Mouse (Mus musculus) MEL (cell line): ENCODE measurements around the gene Pdk2. TPM values are rescaled to one million over a fixed set of nuclear protein-coding genes. Genes with fewer than 3 reads are reported as not detected.

Experiments used
- DNase-seq: peaks from one replicate; pipeline ENCODE4 v3.0.0; 2011; ENCODE audit warnings: low read depth, low spot score
- H3K27ac ChIP-seq: 2 replicates; pipeline ENCODE4 v1.5.1; 2012; ENCODE audit warnings: low read depth, mild to moderate bottlenecking, control low read depth, low read length, moderate library complexity; ENCODE audit not compliant: control insufficient read depth
- H3K27me3 ChIP-seq, 2 experiments: fragments of 150-350 bp in 1 of 2; sonication (generic) in 1 of 2; 2 replicates each; pipeline ENCODE4 v1.6.1; 2012; ENCODE audit warnings: low read length in 2 of 2, mild to moderate bottlenecking in 2 of 2, improper control_type of control experiment in 1 of 2, moderate library complexity in 1 of 2; ENCODE audit not compliant: insufficient read depth in 2 of 2, control insufficient read depth in 1 of 2
- H3K36me3 ChIP-seq, 2 experiments: 2 replicates each; pipeline ENCODE4 v1.6.1; 2012 to 2014; ENCODE audit warnings: low read length in 2 of 2, improper control_type of control experiment in 1 of 2, inconsistent platforms in 1 of 2, mild to moderate bottlenecking in 1 of 2; ENCODE audit not compliant: insufficient read depth in 2 of 2, control insufficient read depth in 1 of 2
- H3K4me1 ChIP-seq, 2 experiments: fragments of 150-350 bp in 1 of 2; sonication (generic) in 1 of 2; 2 replicates each; pipeline ENCODE4 v1.6.1; 2012; ENCODE audit warnings: low read length in 2 of 2, improper control_type of control experiment in 1 of 2, mild to moderate bottlenecking in 1 of 2; ENCODE audit not compliant: insufficient read depth in 2 of 2, control insufficient read depth in 1 of 2
- H3K4me3 ChIP-seq, 2 experiments: fragments of 150-350 bp in 1 of 2; sonication (generic) in 1 of 2; 2 replicates each; pipeline ENCODE4 v1.5.1; 2012; ENCODE audit warnings: low read depth in 2 of 2, low read length in 2 of 2, mild to moderate bottlenecking in 2 of 2, moderate library complexity in 2 of 2, control low read depth in 1 of 2, improper control_type of control experiment in 1 of 2; ENCODE audit not compliant: control insufficient read depth in 1 of 2, insufficient read depth in 1 of 2
- H3K79me2 ChIP-seq: 2 replicates; pipeline ENCODE4 v1.6.1; 2012; ENCODE audit warnings: mild to moderate bottlenecking, low read length, moderate library complexity; ENCODE audit not compliant: control insufficient read depth, poor library complexity, insufficient read depth
- H3K9ac ChIP-seq: 2 replicates; pipeline ENCODE4 v1.6.1; 2012; ENCODE audit warnings: low read depth, mild to moderate bottlenecking, control low read depth, low read length, moderate library complexity; ENCODE audit not compliant: control insufficient read depth, poor library complexity, severe bottlenecking
- H3K9me3 ChIP-seq: fragments of 150-350 bp; sonication (generic); replicated peaks from 2 replicates; pipeline ENCODE4 v1.6.1; 2012; ENCODE audit warnings: mild to moderate bottlenecking, low read length, improper control_type of control experiment, moderate library complexity; ENCODE audit not compliant: insufficient read depth
- CHD2 ChIP-seq: IDR thresholded peaks from 2 replicates; pipeline ENCODE4 v1.6.1; 2011; ENCODE audit warnings: low read length, improper control_type of control experiment
- CTCF ChIP-seq, 3 experiments: IDR thresholded peaks in 2 of 3; conservative IDR thresholded peaks in 1 of 3; 2 replicates each; pipeline ENCODE4 v1.5.1; 2011 to 2012; ENCODE audit warnings: low read length in 3 of 3, low read depth in 2 of 3, mild to moderate bottlenecking in 2 of 3, improper control_type of control experiment in 1 of 3, inconsistent platforms in 1 of 3, mixed read lengths in 1 of 3, moderate library complexity in 1 of 3; ENCODE audit not compliant: control insufficient read depth in 1 of 3, insufficient read depth in 1 of 3, poor library complexity in 1 of 3, severe bottlenecking in 1 of 3
- E2F4 ChIP-seq: IDR thresholded peaks from 2 replicates; pipeline ENCODE4 v1.6.1; 2011; ENCODE audit warnings: low read depth, low read length, improper control_type of control experiment, borderline replicate concordance
- EP300 ChIP-seq, 2 experiments: IDR thresholded peaks; 2 replicates each; pipeline ENCODE4 v1.6.1; 2011; ENCODE audit warnings: improper control_type of control experiment in 2 of 2, low read length in 2 of 2, low read depth in 1 of 2, mild to moderate bottlenecking in 1 of 2
- GABPA ChIP-seq: IDR thresholded peaks from 2 replicates; pipeline ENCODE4 v1.6.1; 2012; ENCODE audit warnings: low read depth, mild to moderate bottlenecking, inconsistent platforms, low read length, improper control_type of control experiment, moderate library complexity
- KAT2A ChIP-seq: conservative IDR thresholded peaks from 2 replicates; pipeline ENCODE4 v1.6.1; 2012; ENCODE audit warnings: low read depth, low read length, improper control_type of control experiment, inconsistent platforms
- MAFK ChIP-seq: IDR thresholded peaks from 2 replicates; pipeline ENCODE4 v1.6.1; 2011; ENCODE audit warnings: low read depth, mild to moderate bottlenecking, low read length, improper control_type of control experiment, borderline replicate concordance
- MAZ ChIP-seq: IDR thresholded peaks from 2 replicates; pipeline ENCODE4 v1.6.1; 2012; ENCODE audit warnings: low read depth, mild to moderate bottlenecking, inconsistent platforms, low read length, improper control_type of control experiment
- MEF2A ChIP-seq: IDR thresholded peaks from 2 replicates; pipeline ENCODE4 v1.6.1; 2014; ENCODE audit warnings: low read depth, mild to moderate bottlenecking, inconsistent platforms, low read length, improper control_type of control experiment; ENCODE audit not compliant: poor library complexity, insufficient replicate concordance, severe bottlenecking; ENCODE audit errors: extremely low read depth
- MXI1 ChIP-seq: IDR thresholded peaks from 2 replicates; pipeline ENCODE4 v1.6.1; 2011; ENCODE audit warnings: mild to moderate bottlenecking, low read depth, low read length, improper control_type of control experiment
- MYB ChIP-seq: IDR thresholded peaks from 2 replicates; pipeline ENCODE4 v1.6.1; 2011; ENCODE audit warnings: mild to moderate bottlenecking, low read depth, low read length, improper control_type of control experiment
- NELFE ChIP-seq: IDR thresholded peaks from 2 replicates; pipeline ENCODE4 v1.6.1; 2011; ENCODE audit warnings: low read depth, low read length, improper control_type of control experiment
- RAD21 ChIP-seq: IDR thresholded peaks from 2 replicates; pipeline ENCODE4 v1.6.1; 2011; ENCODE audit warnings: mild to moderate bottlenecking, low read depth, low read length, improper control_type of control experiment
- RCOR1 ChIP-seq: IDR thresholded peaks from 2 replicates; pipeline ENCODE4 v1.6.1; 2012; ENCODE audit warnings: low read depth, mild to moderate bottlenecking, inconsistent platforms, low read length, improper control_type of control experiment
- SMC3 ChIP-seq: IDR thresholded peaks from 2 replicates; pipeline ENCODE4 v1.6.1; 2011; ENCODE audit warnings: low read depth, low read length, improper control_type of control experiment
- TCF12 ChIP-seq: IDR thresholded peaks from 2 replicates; pipeline ENCODE4 v1.6.1; 2014; ENCODE audit warnings: low read depth, mild to moderate bottlenecking, inconsistent platforms, low read length, improper control_type of control experiment, moderate library complexity
- UBTF ChIP-seq: IDR thresholded peaks from 2 replicates; pipeline ENCODE4 v1.6.1; 2012; ENCODE audit warnings: low read depth, mild to moderate bottlenecking, inconsistent platforms, low read length, improper control_type of control experiment, moderate library complexity, borderline replicate concordance; ENCODE audit not compliant: insufficient read depth
- USF2 ChIP-seq, 2 experiments: IDR thresholded peaks; 2 replicates each; pipeline ENCODE4 v1.6.1; 2011 to 2012; ENCODE audit warnings: improper control_type of control experiment in 2 of 2, low read length in 2 of 2, borderline replicate concordance in 1 of 2, inconsistent platforms in 1 of 2, low read depth in 1 of 2, mild to moderate bottlenecking in 1 of 2; ENCODE audit not compliant: insufficient read depth in 1 of 2
- ZC3H11A ChIP-seq: IDR thresholded peaks from 2 replicates; pipeline ENCODE4 v1.6.1; 2012; ENCODE audit warnings: low read depth, mild to moderate bottlenecking, inconsistent platforms, low read length, improper control_type of control experiment
- ZKSCAN1 ChIP-seq: IDR thresholded peaks from 2 replicates; pipeline ENCODE4 v1.6.1; 2012; ENCODE audit warnings: low read depth, mild to moderate bottlenecking, inconsistent platforms, low read length, improper control_type of control experiment, moderate library complexity
- polyA plus RNA-seq, 2 experiments: library from polyadenylated mRNA; stranded (reverse) in 1 of 2; unstranded in 1 of 2; fragments of >175 nt in 1 of 2; fragments of >200 nt in 1 of 2; gene quantifications; 2 replicates each; pipeline versions ENCODE4 v1.2.1 to v1.2.4; 2012; ENCODE audit warnings: low replicate concordance in 2 of 2, low read depth in 1 of 2; ENCODE audit not compliant: insufficient read length in 2 of 2, insufficient read depth in 1 of 2, missing spikeins in 1 of 2
- total RNA-seq: library from RNA; depleted of rRNA; stranded (reverse); fragments of 300-350 nt; gene quantifications from 2 replicates; pipeline ENCODE4 v1.2.3, GENCODE M21; 2012

The Pdk2 gene
- total and polyA plus RNA-seq, 3 experiments: 0.81 to 8.0 TPM; not detected in 1

DNA sequence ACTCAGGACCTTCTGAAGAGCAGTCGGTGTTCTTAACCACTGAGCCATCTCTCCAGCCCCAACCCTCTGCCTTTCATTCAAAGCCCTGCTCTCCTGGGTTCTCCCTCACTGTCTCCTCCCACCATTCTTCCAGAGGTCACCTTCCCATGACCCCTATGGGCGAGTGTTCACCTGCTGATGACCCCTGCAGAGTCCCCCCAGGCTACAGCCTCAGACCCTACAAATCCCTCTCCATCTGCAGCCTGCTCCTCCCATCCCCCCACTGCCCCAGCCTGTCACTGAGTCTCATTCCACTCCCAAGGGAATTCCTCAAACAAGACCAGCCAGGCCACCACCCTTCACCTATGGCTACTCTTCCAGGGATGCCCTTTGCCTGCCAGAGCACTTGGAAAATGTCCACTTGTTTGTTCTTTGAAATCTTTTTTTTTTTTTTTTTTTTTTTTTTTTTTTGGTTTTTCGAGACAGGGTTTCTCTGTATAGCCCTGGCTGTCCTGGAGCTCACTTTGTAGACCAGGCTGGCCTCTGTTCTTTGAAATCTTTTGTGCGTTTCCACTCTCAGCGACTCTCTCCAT is 43.7 kb upstream of the Pdk2 start:
- no peak overlapping the region for H3K9ac ChIP-seq
- H3K4me3 ChIP-seq: no peak overlapping the region
- no peaks in the 10 kb centered on the region for H3K4me1 ChIP-seq
- no peak for DNase-seq
- peaks cover 0 to 6% of the 10 kb centered on the region in 2 experiments; a peak in 2 of 4 replicates for H3K27me3 ChIP-seq
- no peak for TF ChIP-seq E2F4
- TF ChIP-seq RCOR1: no peak
- no peak for TF ChIP-seq ZKSCAN1
- no peak for TF ChIP-seq CHD2
- TF ChIP-seq NELFE: no peak
- TF ChIP-seq TCF12: no peak
- no peaks in the 10 kb centered on the region for H3K9me3 ChIP-seq
- no peaks in the 10 kb centered on the region for H3K36me3 ChIP-seq
- no peak overlapping the region for H3K27ac ChIP-seq
- no peaks in the 10 kb centered on the region for H3K79me2 ChIP-seq

DNA sequence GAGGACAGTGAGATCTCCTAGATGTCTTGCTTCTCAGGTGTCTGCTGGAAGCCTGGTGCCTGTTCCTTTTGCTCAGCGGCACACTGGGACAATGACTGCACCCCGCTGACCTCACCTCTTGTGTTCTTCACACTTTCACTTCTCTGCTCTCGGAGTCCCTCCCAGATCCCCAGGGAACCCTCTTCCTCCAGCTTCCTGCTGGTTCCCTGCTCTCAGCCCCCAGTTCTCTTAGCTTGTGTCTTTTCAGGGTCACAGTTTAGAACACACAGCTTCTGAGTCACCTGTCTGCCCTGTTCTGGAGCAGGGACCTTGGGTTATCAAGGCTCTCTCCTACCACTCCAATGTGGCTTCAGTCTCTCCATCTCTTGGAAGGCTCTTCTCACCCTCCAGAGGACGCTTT is 43.0 kb upstream of the Pdk2 start:
- TF ChIP-seq MXI1: no peak
- TF ChIP-seq CHD2: no peak
- no peak for TF ChIP-seq MEF2A
- TF ChIP-seq TCF12: no peak
- no peak for TF ChIP-seq GABPA
- no peak for TF ChIP-seq RAD21
- TF ChIP-seq SMC3: no peak
- TF ChIP-seq MAZ: no peak
- TF ChIP-seq UBTF: no peak
- TF ChIP-seq USF2 (IDR thresholded peaks at IDR 0.05; ENCODE audit: borderline replicate concordance in 1 of 2, insufficient read depth in 1 of 2, low read depth in 1 of 2, low read length in 2 of 2): no peak
- no peak for TF ChIP-seq MAFK
- no peak for TF ChIP-seq ZC3H11A
- TF ChIP-seq CTCF (IDR thresholded peaks at IDR 0.05 in 2 of 3, conservative IDR thresholded peaks at IDR 0.05 in 1 of 3; ENCODE audit: control insufficient read depth in 1 of 3, insufficient read depth in 1 of 3, low read depth in 2 of 3, low read length in 3 of 3, poor library complexity in 1 of 3, severe bottlenecking in 1 of 3): no peak
- TF ChIP-seq MYB: no peak
- TF ChIP-seq EP300 (IDR thresholded peaks at IDR 0.05; ENCODE audit: low read depth in 1 of 2, low read length in 2 of 2): no peak
- no peak for TF ChIP-seq KAT2A
- DNase-seq: no peak
- Histone ChIP-seq H3K27ac (no peak overlapping the region), H3K4me3 (no peak overlapping the region), H3K27me3 (peaks cover 0 to 9% of the 10 kb centered on the region in 2 experiments; a peak in 3 of 4 replicates), H3K4me1 (no peaks in the 10 kb centered on the region), H3K9me3 (no peaks in the 10 kb centered on the region), H3K9ac (no peak overlapping the region), H3K79me2 (no peaks in the 10 kb centered on the region), H3K36me3 (no peaks in the 10 kb centered on the region)
